Mouse (Mus musculus): ENCODE data around the gene Pkp4.
"Not testable (repeated sequence)": the region's sequence is repeated elsewhere in the genome, so short reads cannot be mapped to it uniquely, and the experiment has no call there.

Pkp4 gene

GRCm38 (mm10) chr2:59340878-59341277, 180.2 kb downstream of the Pkp4 start:
- DNase-seq, result no peak

DNA sequence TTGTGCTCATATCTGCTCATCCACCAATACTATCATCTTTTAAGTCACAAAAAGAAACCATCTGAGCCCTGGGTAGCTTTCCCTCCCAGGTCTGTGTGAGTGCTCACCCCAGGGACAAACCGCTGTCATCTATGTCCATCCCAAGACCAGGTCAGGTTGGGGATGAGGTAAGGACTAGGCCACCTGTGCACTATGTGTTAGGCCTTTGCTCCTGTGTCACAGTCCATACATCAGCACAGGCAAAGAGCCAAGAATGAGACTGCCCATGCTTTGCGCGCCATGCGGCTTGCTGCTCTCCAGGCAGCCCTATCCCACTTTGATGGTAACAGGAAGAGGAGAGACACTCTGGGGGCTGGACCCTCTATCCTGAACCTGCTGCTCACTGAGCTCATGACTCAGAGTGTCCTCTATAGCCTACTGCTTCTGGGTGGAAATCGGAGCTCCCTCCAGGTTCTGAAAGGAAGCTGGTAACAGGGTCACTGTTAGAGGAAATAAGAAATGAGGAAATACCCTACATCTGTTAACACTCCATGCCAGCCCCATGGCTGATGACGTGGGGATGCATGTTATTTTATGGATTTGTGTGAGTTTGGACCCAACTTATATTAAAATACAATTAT, 182.1 kb downstream of the Pkp4 start:
- no peak for DNase-seq

- DNase-seq, result no peak
Measured at GRCm38 (mm10) chr2:59343834-59344233, 183.2 kb downstream of the Pkp4 start.

DNA sequence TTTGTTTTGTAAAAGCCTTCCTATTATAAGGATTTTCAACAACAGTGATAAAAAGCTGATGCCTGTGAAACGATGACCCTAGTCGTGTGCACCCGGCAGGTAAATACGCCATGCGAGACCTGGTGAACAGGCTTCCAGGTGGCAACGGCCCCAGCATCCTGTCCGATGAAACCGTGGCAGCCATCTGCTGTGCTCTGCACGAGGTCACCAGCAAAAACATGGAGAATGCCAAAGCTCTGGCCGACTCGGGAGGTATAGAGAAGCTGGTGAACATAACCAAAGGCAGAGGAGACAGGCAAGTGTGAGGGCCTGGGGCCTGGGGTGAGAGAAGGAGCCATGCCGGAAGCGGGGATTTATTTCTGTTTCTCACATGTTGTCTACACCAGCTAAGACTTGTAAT, 184.0 kb downstream of the Pkp4 start:
- DNase-seq, result no peak

DNA sequence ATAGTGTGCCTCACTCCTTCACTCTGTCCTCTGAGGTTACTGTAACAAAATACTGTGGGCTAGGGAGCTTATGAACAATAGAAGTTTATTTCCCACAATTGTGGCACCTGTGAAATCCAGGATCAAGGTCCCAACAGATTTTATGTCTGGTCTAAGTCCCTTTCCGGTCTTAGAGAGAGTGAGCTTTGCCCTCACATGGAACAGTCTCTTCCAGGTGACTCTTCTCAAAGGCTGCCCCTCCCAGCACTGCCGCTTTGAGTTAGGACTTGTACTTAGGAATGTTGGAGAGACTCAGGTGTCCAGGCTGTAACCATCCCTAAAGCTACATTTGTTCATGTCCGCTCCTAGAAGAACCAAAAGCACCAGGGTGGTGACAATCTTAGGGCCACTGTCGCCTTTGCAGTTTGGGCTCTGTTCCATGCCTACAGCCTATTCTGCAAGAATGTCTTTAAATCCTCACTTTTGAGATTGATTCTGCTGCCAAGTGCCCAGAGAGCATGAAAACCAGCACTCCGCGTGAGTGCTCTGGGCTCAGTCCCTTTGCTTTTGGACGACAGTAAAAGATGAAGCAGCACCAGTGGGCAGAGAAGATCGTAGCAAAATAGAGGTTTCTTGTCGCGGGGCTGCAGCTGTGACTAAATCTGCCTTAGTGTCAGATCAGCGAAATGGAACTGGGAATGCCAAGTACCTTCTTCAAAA, 184.6 kb downstream of the Pkp4 start:
- DNase-seq, result no peak

DNA sequence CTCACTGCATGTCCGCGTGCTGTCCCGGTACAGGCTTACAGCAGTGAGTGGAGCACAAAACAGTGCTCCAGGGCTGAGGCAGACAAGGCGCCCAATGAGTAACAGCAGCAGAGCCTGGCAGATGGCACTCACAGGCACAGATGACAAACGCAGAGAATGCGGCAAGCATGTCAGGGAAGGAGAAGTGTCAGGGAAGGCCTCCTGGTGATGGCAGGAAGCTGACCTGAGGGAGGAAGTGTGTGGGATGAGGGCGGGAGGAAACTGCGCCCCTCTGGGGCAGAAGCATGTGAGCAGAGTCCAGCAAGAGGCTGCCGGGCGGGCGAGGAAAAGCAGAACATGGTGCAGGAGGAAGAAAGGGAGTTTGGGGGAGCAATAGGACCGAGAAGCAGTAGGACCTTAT, 185.8 kb downstream of the Pkp4 start:
- no peak for DNase-seq

DNA sequence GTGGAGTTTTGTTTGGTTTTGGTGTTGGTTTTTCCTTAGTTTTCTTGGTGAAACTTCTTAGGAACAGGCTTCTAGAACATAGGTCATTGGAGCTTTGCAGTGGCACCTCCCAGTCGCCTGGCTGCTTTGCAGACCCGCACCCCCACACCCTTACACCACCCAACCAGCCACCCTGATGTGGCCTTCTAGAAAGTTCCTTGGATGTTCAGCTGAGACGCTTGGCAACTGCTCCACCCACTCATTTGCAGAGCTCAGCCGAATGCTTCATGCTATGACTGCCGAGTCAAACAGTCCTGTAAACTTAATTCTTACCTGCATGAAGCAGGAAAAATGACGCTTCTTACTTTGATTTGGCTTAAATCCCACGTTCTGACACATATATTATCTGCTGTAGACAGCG, 187.9 kb downstream of the Pkp4 start:
- DNase-seq, result no peak

GRCm38 (mm10) chr2:59350094-59350493, 189.4 kb downstream of the Pkp4 start:
- DNase-seq, result no peak

DNA sequence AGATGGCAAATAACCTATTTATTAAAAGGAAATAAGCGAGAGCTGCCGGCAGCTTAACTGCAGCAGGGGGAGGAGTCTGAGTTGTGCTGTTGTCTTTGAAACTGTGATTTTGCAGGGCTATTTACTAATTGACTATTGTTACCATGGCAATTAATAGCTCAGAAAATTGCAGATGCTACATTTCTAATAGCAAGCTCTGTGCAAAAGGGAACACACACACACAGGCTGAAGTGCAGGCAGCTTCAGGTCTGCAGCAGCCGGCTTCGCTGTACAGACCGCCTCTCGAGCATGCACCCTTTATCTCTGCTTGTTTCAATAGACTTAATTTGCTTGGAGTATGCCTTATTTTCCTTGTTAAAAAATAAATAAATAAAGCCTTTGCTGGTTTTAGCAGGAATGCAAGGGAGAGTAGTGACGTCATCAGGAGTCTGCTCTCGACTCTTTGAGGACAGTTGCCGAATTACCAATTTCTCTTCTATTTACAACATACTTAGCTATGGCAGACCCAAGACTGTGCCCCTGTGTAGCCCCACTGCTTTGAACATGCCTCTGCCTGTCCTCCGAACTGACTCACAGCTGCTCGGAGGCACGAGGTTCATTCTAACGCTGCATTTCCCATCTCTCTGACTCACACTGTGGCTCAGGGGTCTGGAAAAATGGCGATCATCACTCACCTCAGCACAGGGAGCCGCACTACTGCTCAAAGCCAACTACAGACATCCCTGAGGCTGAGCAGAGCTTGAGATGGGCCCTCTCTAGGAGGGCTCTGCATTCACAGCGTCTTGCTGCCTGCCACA, 190.9 kb downstream of the Pkp4 start:
- no peak for DNase-seq

GRCm38 (mm10) chr2:59353821-59354220, 193.2 kb downstream of the Pkp4 start:
- no peak for DNase-seq

GRCm38 (mm10) chr2:59355531-59356289, 195.1 kb downstream of the Pkp4 start:
- DNase-seq, result no peak

- no peak for DNase-seq
Measured at GRCm38 (mm10) chr2:59359760-59360342, 199.2 kb downstream of the Pkp4 start.

- DNase-seq, result no peak
Measured at GRCm38 (mm10) chr2:59361350-59361780, 200.7 kb downstream of the Pkp4 start.

DNA sequence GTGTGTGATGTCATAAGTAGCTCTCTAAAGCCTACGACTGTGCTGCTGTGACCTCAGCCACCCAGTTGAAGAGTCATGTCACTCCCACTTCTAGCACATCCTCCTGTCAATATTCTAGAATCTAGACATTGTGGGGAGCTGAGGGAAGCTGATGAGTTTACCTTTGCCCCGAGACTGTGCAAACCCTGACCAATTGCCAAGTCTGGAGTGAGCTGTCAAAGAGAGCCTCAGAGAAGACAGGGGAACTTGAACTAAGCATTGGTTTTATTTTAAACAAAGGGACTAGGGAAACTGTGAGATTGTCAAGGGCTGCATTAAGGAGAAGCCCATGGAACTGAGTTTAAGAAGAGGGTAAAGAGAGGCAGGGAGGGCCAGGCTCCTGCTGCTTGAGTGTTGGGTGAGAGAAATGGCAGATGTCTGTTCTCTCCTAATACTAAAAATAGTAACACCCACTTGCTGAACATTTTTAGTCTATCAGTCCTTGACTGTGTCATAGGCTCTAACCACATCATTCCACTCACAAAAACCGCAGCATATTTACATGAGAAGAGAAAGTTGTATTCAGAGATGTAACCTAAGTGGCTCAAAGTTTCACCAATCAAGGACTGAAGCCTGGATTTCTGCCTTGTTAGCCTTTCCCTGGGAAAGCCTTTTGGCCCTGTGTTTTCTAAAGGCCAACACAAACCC, 203.6 kb downstream of the Pkp4 start:
- DNase-seq, result no peak

GRCm38 (mm10) chr2:59367191-59367590, 206.5 kb downstream of the Pkp4 start:
- no peak for DNase-seq

- no peak for DNase-seq
Measured at GRCm38 (mm10) chr2:59373113-59373512, 212.5 kb downstream of the Pkp4 start.

DNA sequence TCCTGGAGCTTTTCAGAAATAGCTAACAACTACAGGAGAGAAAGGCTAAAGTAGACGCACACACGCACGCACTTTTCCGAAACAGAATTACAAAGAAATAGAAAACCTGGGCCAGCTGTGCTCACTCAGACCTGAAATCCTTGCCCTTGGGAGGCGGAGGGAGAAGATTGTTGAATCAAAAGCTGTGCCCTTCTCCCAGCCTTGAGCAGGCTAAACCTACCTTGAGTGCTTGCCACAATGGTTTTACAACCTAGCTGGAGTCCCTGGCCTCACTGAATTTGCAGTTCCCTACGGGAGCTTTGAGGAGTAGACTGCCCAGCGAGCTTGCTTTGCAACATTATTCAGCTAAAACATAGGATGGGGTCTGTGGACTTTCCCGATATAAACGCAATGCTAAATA, 217.4 kb downstream of the Pkp4 start:
- no peak for DNase-seq

DNA sequence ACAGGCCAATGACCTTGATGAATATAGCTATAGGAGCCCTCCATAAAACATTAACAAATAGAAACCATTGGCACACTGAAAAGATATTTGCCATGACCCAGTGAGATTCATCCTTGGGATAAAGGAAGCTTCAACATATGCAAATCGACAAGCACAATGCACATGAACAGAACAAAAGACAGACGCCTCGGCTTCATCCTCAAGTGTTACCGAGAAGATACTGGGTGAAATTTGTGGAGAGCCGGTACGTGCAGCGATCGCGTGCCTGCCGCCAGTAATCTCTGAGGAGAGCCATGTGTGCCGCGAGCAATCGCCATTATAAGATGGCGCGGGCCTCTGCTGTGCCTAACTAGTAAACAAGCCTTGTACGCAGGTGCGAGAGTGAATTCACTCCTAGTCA, 218.2 kb downstream of the Pkp4 start:
- not testable (repeated sequence) for DNase-seq

GRCm38 (mm10) chr2:59383231-59383630, 222.6 kb downstream of the Pkp4 start:
- DNase-seq, result no peak

DNA sequence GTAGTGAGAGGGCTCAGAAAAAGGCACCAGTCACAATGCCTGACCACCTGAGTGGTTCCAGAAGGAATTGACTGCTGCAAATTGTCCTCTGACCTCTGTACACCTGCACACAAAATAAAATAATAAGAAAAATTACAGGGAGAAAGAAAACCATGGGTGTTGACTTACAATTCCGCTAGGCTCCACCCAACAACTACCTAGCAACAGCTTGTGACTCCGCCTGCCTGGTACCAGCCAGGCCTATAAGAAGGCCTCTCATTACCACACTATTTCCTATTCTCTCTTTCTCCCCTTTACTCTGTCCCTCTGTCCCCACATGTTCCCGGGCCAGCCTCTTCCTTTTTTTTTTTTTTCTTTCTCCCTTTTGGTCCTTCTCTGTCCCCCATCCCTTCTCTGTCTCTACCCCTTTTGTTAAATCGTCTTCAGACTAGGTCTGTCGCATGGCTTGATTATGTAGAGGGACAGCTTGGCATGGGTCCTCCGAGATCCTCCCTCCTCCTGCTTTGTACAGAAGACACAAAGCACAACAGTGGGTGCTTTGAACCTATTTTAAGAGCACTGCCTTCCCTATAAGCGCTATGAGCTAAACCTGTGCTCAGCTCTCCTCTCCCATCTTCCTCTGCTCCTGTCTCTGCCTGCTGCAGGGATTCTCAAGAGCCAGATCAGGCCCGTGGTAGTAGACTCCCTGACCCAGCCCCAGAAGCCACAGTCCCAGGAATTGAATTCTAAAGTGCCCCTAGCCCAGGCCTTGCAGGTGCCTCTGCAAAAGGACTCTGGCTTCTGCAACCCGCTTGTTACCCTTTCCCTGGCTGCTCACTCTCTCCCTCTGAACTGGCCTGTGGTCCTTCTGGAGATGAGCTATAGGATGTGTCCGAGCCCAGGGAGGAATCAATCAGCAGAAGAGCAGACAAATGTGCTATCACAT, 223.5 kb downstream of the Pkp4 start:
- DNase-seq, result no peak

Data from right cerebral cortex, postnatal 14 days (tissue).